Mouse (Mus musculus): ENCODE results near the gene Cep350. TPM values are rescaled to one million over a fixed set of nuclear protein-coding genes. Genes with fewer than 3 reads are reported as not detected.

Gene Cep350
- 10 to 100 TPM; 33.6 to 37.5 TPM for total RNA-seq (2021)
- long read RNA-seq, experiment 1, partial matches to known transcripts: 1 of 5 reads
- long read RNA-seq, experiment 1, other reads (novel, unspliced or antisense): 2 of 5 reads
- long read RNA-seq, experiment 2, partial matches to known transcripts: 0 of 3 reads
- long read RNA-seq, experiment 2, other reads (novel, unspliced or antisense): 3 of 3 reads

DNA sequence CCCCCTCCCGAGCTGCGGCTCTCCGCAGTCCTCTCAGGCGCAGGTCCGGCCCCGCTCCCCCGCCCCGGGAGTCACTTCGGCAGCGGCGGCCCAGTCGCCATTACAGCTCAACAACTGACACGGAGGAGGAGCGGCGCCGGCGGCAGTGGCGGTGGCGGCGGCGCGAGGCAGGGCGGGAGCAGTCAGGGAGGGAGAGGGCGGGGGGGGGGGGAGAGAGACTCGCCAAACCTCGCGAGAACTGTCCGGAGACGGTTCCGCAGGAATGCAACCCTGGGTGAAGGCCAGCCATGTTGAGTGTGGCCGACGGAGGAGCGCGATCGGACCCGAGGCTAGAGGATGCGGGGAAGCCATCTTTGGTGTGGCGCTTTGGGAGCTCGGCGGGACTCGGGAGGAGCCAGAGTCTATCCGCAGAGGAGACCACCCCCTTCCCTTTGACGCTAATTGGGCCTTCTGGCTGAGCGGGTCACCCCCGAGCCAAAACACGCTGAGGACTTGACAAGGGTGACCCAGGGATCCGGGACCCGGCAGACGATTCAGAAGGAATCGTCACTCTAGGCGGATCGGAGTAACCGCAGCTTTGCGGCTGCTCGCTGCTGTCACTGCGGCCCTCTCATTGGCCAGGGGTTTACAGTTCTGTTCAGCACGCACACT, at the start of gene Cep350:
Cep350 (minus strand) TSS at position 188 of the 651 bp plus-strand sequence.
- peak; percentile 98 for DNase-seq

DNA sequence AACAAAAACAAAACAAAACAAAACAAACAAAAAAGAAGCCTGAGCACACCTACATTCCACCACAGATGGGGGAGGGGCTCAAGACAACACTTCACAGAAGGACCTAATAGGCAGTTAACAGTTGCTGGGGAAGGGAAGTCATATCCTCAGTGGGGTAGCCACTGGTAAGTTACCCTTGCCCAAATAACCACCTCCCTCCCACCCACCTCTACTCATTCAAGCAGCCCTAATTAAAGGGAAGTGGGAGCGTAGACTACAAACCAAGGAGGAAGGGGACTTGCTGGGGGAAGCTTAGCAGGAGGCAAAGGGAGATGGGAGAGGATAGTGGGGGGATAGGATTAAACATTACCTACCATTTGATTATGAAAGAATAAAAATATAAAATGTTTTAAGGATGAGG, 47.3 kb upstream of the Cep350 start:
- no peak for DNase-seq

DNA sequence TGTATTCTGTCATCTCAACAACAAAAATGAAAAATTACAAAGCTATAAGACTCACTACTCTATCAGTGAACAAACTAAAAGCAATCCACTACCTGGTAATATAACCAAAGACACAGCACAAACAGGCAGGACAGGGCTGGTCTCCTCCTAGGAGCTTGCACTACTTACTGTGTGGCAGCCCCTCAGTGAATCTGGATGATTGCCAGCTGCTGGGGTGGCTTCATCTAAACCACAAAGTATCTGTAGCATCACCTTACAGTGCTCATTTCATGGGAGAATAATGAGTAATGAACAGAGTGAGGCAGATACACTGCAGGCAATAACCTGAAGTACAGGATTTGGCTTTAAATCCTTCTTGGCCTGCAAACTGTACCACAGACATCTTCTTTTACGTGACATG, 46.7 kb upstream of the Cep350 start:
- DNase-seq: no peak

DNA sequence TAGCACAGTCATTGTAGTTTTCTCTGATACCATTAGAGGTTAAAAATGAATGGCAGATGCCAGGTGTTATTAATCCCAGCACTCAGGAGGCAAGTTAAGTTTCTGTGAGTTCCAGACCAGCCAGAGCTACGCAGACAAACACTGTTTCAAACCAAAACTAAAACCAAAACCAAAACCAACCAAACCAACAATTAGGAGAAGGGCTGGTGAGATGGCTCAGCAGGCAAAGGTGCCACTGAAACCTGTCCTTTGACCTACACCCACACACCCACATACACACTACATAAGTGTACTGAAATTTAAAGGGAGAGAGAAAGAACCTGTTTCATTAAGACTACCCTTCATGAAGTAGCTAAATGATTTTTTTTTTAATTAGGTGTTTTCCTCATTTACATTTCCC, 35.9 kb upstream of the Cep350 start:
- no peak for DNase-seq

DNA sequence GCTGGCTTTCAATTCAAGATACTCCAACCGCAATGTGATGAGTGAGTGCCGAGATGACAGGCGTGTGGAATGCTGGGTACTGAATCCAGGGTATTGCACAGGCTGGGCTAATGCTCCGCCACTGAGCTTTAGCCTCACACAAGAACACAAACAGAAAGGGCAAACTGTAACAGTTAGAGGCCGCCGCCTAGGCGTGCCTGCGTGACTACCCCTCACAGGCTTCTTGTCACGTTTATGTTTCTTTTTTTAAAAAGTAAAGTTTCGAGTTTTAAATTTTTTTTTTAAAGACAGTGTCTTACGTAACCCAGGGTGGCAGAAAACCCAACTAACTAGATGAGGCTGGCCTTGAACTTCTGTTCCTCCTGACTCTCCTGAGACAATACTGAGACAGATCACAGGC, 32.9 kb upstream of the Cep350 start:
- DNase-seq: no peak

DNA sequence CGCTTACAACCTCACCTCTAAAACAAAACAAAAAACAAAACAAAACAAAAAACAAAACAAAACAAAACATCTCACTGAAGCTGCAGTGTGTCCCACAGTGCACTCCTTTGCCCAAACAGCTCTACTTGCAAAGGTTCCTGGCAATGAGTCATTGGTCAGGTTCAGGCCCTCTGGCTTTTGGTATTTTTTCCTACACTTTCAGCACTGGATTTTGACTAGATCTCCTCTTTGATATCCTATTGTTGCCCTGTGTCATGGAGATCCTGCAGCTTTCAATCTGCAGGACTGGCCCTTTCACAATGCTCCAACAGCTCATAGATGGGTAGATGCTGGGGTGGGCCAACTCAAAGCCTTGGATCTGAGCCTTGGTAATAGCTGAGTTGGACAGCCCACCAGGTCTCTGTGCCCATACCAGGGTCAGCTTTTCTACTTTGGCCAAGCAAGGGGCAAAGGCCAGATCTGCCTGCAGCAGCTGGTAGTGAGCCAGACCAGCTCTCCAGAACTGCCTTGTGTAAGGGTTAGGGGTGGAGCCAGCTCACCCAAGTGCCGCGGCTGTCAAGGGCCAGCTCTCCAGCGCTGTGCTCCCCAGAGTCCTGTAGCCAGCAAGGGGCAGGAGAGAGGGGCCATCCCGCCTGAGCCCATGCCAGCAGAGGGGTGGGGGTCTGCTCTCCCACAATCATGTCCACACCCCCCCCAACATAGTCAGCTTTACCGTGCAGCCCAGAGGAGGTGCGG, 30.3 kb upstream of the Cep350 start:
- DNase-seq: peak; percentile 14

DNA sequence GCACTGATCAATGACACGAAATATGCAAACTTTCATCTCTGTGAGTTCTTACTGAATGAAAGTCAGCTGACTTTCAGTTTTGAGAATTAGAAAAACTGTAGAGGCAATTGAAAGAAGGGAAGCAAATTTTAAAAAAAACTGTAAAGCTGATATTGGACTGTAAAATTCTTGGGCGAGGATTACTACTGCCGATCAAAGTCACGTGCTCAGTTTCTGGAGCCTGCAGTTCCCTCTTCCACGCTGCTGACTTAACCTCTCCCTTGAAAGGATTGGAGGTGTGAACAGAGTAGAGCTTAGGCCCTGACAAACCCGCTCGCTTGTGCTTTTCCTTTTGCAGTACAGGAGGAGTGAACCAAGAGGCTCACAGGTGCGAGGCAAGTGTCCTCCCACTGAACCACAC, 29.3 kb upstream of the Cep350 start:
- no peak for DNase-seq

DNA sequence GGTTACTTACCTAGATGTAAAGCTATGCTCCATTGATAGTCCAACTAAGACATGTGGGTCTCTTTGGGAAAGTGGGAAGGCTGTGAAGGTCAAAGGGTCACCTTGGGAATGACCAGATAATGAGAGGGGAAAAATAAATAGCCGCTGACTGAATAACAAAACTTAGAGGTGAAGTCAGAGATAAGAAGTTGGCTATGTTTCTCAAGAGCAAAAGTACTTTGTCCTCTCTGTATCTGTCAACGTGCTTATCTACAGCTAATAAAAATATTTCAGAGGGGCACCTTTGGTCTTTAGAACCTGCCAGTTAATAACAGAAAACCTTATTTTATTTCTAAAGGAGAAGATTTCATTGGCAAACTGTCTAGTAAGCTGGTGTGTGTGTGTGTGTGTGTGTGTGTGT, 22.6 kb upstream of the Cep350 start:
- no peak for DNase-seq

DNA sequence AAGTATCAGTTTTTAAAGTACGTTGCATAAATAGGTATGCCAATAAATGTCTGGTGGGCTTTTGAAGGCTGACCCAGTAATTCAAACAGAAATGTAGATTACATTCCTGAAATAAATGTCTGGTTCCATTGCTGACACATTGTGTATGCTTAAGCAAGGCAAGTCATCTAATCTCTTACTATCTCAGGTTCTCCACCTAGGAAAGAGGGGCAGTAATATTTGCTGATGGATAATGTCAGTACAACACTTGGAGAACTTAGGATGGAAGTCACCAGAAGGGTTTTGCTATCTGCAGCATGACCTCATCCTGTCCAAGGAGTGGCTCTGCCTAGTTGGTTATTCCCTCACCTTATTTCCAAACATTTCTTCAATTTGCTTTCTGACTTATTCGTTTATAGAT, 21.5 kb upstream of the Cep350 start:
- DNase-seq: no peak

DNA sequence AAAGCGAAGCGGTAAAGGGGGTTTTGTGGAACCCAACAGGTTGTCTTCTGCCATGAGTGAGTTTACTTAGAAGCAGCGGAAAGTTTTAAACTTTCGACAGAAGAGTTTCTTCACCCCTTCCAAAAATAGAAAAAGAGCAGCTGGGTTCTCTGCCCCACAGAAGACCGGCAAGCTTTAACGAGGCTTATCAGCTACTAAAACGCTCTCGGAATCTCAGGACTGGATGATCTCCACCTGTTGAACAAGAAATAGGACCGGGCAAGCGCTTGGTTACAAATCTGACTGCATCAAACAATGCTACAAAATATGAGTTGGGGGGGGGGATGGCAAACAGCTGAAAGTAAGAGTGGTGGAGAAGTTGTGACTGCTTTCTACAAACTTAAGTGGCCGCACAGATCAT, 17.3 kb upstream of the Cep350 start:
- no peak for DNase-seq

DNA sequence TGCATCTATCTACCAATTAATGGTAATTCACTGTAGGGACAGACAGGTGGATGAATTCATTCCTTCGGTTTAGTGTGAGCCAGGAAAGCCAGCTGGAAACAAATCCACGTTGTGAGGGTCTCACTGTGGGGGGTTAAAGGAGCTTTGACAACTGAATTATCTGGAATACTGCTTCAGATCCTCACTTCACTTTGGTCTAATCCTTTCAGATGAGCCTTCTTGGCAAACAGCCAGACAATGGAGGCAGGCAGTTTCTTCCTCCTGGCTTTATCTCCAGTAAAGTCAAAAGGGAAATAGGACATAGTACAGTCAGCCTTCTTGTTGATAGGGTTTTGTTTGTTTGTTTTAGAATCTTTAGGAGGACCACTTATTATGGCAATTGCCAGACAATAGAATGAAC, 16.3 kb upstream of the Cep350 start:
- DNase-seq: no peak

DNA sequence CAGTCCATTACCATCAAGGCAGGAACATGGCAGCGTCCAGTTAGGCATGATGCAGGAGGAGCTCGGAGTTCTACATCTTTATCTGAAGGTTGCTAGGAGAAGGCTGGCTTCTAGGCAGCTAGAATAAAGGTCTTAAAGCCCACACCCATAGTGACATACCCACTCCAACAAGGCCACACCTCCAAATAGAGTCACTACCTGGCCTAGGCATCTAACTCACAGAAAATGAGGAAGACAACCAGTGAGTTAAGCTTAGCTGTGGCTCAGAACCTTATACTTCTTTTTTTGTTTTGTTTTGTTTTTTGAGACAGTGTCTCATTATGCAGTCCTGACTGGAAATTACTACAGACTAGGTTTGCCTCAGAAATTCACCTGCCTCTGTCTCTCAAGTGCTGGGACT, 14.6 kb upstream of the Cep350 start:
- no peak for DNase-seq

DNA sequence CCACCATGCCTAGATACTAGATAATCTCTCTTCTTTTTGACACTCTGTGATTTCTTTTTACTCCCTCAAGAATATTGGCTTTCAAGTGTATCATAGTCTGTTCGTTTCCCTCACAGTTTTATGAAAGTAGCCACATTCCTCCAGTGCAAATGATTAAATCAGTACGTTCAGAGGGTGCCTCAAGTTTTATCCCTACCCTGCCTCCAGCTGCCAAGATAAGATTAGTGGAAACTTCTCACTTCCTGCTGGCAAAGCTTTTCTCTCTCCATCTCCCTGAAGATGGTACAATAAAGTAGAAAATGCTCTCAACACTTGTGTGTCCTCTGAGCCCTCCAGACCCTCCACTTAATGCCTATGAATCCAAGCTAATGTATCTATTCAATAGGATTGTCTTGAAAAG, 1.9 kb upstream of the Cep350 start:
- no peak for DNase-seq

DNA sequence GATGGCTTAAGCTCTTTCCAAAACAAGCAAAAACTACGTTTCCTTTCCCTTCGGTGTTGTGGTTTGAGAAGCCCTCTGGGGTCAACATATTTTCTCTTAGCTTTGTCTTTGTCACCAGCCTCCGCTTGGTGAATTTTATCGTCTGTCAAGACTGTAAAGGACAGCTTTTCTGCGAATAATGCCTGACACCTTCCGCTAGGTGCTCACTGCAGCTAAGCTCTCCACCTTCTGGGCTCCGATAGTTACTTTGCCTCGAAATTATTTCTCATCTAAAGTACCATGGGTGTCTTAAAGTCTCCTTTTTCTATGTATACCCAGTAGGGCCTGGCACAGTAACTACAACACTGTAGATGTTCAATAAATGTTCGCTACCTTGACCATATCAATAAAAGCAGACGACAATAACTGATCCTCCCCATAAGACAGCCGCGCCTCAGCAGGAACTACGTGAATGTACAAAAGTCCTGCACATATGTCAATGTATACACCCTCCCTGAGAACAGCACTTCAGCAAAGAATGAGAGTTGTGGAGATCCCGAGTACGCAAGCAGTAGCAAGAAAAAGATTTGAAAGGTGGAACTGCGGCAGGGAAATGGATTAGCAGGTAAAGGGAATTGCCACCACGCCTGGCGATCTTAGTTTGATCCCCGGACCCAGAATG, 794 bp upstream of the Cep350 start:
- no peak for DNase-seq

DNA sequence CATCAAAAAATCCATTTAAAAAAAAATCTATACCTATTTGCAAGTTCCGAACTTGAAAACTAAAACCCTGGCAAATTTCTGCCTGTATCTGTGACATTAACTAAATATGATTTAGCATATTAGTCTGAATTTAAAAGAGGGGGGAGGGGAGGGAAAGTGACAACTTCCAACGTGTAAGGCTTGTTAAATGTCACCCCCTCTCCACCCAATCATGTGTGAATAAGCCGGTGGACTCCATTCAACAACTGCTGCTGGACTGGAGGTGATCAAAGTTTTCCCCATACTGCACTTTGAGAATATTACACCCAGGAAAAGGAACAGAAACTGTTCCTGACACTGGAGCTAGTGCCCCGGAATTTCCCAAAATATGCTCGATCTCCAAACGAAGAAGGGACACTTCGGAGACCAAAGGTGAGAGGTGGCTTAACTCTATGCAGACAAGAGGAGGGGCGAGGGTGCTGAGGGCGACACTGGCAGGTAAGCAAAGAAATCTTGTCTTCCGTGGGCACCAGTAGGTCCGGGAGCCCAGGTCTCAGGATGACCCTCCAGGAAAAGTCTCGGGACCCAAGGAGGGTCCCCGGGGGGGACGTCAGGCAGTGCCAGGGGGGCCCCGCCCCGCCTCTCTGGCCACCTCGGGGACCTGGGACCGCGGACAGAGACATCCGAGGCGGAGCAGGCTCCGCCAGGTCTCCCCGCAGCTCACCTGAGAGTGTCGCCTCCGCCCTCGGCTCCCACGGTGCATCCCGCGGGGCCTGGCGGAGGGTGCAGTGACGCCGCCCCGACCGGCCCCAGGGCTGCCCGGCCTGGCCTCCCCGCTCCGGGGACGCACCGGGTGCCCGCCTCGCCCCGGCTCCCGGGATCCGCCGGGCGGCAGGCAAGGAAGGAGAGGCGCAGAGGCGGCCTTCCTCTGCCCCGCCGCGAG, 648 bp downstream of the Cep350 start:
- DNase-seq: no peak

DNA sequence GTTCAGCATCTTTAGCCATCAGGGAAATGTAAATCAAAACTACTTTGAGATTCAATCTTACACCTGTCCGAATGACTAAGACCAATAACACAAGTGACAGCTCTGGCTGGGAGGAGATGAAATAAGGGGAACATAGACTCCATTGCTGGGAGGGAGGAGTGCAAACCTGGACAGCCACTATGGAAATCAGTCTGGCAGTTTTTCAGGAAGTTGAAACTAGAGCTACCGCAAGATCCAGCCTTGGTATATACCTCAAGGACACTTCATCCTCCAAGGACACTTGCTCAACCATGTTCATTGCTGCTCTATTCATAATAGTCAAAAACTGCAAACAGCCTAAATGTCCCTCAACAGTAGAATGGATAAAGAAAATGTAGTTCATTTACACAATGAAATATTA, 23.9 kb downstream of the Cep350 start:
- DNase-seq: no peak

DNA sequence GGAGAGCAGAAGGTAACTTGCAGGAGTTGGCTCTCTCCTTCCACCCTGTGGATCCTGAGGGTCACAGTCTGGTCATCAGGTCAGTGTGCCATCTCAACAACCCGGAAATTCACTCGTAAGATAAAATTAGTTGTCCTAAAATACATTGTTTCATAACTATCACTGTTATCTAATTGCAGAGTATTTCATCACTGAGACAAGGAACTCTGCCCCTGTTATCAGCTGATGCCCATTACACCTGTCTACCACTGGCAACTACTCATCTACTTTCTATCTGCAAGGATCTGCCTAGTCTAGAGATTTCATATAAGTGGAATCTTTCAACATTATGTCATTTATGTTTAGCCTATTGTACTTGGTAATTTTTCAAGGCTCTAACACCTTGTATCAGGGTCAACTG, 28.7 kb downstream of the Cep350 start:
- no peak for DNase-seq

DNA sequence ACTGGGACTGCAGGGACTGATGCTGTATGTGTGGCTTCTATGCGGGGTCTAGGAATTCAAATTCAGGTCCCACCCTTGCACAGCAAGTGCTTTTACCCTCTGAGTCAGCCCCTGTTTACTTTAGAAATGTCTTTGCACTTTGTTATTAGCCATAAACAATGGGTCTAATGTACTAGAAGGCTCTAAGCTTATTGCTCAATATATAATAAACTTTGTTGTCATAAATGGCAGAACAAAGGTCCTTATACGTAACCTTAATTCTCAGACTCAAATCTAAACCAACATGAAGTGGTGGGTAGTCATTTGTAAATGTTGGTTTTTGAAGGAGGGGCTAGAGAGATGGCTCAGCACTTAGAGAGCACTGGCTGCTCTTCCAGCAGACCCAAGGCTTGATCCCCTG, 35.6 kb downstream of the Cep350 start:
- DNase-seq: no peak

DNA sequence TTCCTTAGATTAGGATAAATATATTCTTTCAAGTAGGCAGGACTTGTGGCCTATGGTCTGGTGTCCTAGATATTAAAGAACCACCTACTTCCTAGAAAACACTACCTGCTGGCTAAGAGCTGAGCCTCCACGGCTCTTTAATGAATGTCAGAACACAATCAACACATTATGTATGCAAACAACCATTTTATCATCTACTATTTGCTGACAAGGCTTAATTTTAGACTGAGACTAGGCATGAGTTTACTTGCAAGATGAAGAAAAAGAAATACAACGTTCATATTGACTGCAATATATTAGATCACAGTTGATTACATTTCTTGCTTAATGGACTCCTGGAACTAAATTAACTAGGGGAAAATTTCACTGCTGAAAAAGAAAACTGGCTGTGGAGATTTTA, 38.4 kb downstream of the Cep350 start:
- DNase-seq: no peak

DNA sequence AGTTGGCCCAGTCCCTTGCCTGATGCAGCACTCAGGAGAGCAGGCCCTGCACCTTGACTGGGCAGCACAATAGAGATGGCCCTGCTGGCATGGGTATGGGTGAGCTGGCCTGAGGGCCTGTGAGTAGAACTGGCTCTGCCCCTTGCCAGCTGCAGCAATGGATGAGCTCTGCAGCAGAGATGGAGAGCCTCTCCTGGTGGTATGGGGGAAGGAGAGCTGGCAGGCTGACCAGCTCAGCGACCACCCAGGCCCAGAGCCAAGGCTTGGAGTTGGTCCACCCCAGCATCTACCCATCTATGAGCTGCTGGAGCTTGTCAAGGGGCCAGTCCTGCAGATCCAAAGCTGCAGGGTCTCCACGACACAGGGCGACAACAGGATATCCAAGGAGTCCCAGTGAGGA, 69.5 kb downstream of the Cep350 start:
- no peak for DNase-seq

DNA sequence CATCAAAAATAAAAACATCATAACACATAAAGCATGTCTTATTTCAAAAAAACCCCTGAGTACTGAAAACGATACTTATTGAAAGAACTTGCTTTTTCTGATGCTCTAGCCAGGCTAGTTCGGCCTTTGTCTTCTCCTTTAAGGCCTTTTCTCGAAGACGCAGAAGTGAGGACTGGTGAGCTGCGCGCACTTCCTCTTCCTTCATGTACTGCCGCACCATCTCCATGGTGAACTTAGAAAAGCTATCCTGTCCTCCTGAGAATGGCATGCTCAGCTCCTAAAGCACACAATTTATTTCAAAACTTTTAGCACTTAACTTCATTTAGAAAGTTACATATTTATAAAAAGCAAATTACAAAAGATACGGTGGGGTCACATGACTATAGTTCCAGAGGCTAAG, 71.7 kb downstream of the Cep350 start:
- no peak for DNase-seq

DNA sequence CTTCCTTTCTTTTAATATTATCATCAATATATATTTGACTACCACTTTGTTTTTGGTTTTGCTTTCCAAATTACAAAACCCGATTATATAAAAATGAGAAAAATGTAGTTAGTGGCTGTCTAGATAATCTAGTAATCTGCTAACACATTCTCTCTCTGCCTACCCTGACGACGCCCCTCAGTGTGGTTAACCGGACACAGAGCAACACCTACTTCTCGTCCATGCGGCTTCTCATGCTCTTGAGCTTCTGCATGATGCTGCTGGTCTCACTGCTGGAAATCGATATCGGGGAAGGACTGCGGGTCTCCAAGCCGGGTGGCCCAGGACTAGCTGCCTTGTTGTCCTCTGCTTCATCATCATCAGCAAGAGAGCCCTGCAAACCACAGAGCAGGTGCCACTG, 78.7 kb downstream of the Cep350 start:
- DNase-seq: no peak
